Mouse (Mus musculus): ENCODE measurements at regions not wholly inside any gene's neighbourhood (a gene's known extent, or its start where the extent isn't known, plus 50 kb on each side); places are given as distances from the start of the nearest gene placed in this dataset.

GRCm38 (mm10) chr12:82093317-82093716 lies 75.8 kb upstream of the Sipa1l1 start:
- Histone ChIP-seq H3K27me3 (replicated peaks; ENCODE audit: control insufficient read depth, insufficient read depth, low read length) (no peaks in the 10 kb centered on the region), H3K4me1 (ENCODE audit: control insufficient read depth, insufficient read depth, low read length) (peaks cover 3% of the 10 kb centered on the region; the same call in 1 of the 2 replicates), H3K4me3 (ENCODE audit: insufficient read depth, low read depth, low read length) (no peak overlapping the region), H3K27ac (ENCODE audit: insufficient read depth, low read depth, low read length) (no peak overlapping the region), H3K36me3 (ENCODE audit: control insufficient read depth, insufficient read depth, low read length) (no peaks in the 10 kb centered on the region)
- 83% methylated on average over 7 of the region's 7 CpGs for whole genome bisulfite sequencing
- TF ChIP-seq POLR2A (IDR thresholded peaks at IDR 0.05; ENCODE audit: low read depth, low read length): no peak
- DNase-seq: no peak

DNA sequence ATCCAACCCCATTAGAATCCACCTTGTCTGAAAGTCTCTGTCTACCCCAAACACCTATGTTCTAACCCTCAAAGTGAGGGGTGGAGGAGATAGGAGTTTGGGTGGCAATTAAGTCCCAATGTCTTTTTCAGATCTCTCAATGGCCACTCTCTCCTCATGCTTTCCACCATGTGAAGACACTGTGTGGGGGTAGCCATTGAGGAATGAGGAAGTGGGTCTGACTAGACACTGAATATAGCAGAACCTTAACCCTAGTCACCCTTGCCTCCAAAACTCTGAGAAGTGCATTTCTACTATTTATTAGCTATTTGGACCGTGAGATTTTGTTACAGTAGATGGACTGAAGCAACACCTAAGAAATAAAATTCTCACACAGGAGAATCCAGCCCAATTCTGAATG lies 73.7 kb upstream of the Sipa1l1 start:
- no peak overlapping the region for H3K27ac ChIP-seq (ENCODE audit: insufficient read depth, low read depth, low read length)
- H3K36me3 ChIP-seq (ENCODE audit: control insufficient read depth, insufficient read depth, low read length): no peaks in the 10 kb centered on the region
- H3K27me3 ChIP-seq (replicated peaks; ENCODE audit: control insufficient read depth, insufficient read depth, low read length): no peaks in the 10 kb centered on the region
- 66% methylated on average over 1 of the region's 1 CpGs for WGBS
- TF ChIP-seq CTCF (conservative IDR thresholded peaks at IDR 0.05; ENCODE audit: insufficient read depth, insufficient read length, low read depth, low read length): no peak
- no peak for TF ChIP-seq POLR2A (IDR thresholded peaks at IDR 0.05; ENCODE audit: low read depth, low read length)
- no peak overlapping the region for H3K4me3 ChIP-seq (ENCODE audit: insufficient read depth, low read depth, low read length)
- peaks cover 3% of the 10 kb centered on the region; the same call in 1 of the 2 replicates for H3K4me1 ChIP-seq (ENCODE audit: control insufficient read depth, insufficient read depth, low read length)
- DNase-seq: no peak

GRCm38 (mm10) chr12:82097126-82097525 lies 72.0 kb upstream of the Sipa1l1 start:
- H3K4me3 ChIP-seq (ENCODE audit: insufficient read depth, low read depth, low read length): no peak overlapping the region
- 46% methylated on average over 6 of the region's 6 CpGs for WGBS
- H3K4me1 ChIP-seq (ENCODE audit: control insufficient read depth, insufficient read depth, low read length): peaks cover 3% of the 10 kb centered on the region; the same call in 1 of the 2 replicates
- no peaks in the 10 kb centered on the region for H3K36me3 ChIP-seq (ENCODE audit: control insufficient read depth, insufficient read depth, low read length)
- TF ChIP-seq POLR2A (IDR thresholded peaks at IDR 0.05; ENCODE audit: low read depth, low read length) (no peak), CTCF (conservative IDR thresholded peaks at IDR 0.05; ENCODE audit: insufficient read depth, insufficient read length, low read depth, low read length) (no peak)
- DNase-seq: peak; percentile 72
- H3K27me3 ChIP-seq (replicated peaks; ENCODE audit: control insufficient read depth, insufficient read depth, low read length): no peaks in the 10 kb centered on the region
- no peak overlapping the region for H3K27ac ChIP-seq (ENCODE audit: insufficient read depth, low read depth, low read length)

- DNase-seq: peak; percentile 19
- peaks cover 3% of the 10 kb centered on the region; the same call in 1 of the 2 replicates for H3K4me1 ChIP-seq (ENCODE audit: control insufficient read depth, insufficient read depth, low read length)
Measured at GRCm38 (mm10) chr12:82097620-82098019, 71.5 kb upstream of the Sipa1l1 start.

GRCm38 (mm10) chr12:82104211-82104610 lies 64.9 kb upstream of the Sipa1l1 start:
- Histone ChIP-seq H3K27me3 (replicated peaks; ENCODE audit: control insufficient read depth, insufficient read depth, low read length) (no peaks in the 10 kb centered on the region), H3K36me3 (ENCODE audit: control insufficient read depth, insufficient read depth, low read length) (no peaks in the 10 kb centered on the region), H3K4me3 (ENCODE audit: insufficient read depth, low read depth, low read length) (no peak overlapping the region), H3K27ac (ENCODE audit: insufficient read depth, low read depth, low read length) (no peak overlapping the region), H3K4me1 (ENCODE audit: control insufficient read depth, insufficient read depth, low read length) (no peaks in the 10 kb centered on the region)
- no peak for DNase-seq
- TF ChIP-seq CTCF (conservative IDR thresholded peaks at IDR 0.05; ENCODE audit: insufficient read depth, insufficient read length, low read depth, low read length): no peak
- no peak for TF ChIP-seq POLR2A (IDR thresholded peaks at IDR 0.05; ENCODE audit: low read depth, low read length)
- WGBS: 85% methylated on average over 10 of the region's 10 CpGs

More at GRCm38 (mm10) chr12:82097620-82098019, 71.5 kb upstream of the Sipa1l1 start:
- WGBS: 79% methylated on average over 4 of the region's 4 CpGs
- H3K27ac ChIP-seq (ENCODE audit: insufficient read depth, low read depth, low read length): no peak overlapping the region
- H3K27me3 ChIP-seq (replicated peaks; ENCODE audit: control insufficient read depth, insufficient read depth, low read length): no peaks in the 10 kb centered on the region
- TF ChIP-seq CTCF (conservative IDR thresholded peaks at IDR 0.05; ENCODE audit: insufficient read depth, insufficient read length, low read depth, low read length): no peak
- TF ChIP-seq POLR2A (IDR thresholded peaks at IDR 0.05; ENCODE audit: low read depth, low read length): no peak
- H3K36me3 ChIP-seq (ENCODE audit: control insufficient read depth, insufficient read depth, low read length): no peaks in the 10 kb centered on the region
- no peak overlapping the region for H3K4me3 ChIP-seq (ENCODE audit: insufficient read depth, low read depth, low read length)

DNA sequence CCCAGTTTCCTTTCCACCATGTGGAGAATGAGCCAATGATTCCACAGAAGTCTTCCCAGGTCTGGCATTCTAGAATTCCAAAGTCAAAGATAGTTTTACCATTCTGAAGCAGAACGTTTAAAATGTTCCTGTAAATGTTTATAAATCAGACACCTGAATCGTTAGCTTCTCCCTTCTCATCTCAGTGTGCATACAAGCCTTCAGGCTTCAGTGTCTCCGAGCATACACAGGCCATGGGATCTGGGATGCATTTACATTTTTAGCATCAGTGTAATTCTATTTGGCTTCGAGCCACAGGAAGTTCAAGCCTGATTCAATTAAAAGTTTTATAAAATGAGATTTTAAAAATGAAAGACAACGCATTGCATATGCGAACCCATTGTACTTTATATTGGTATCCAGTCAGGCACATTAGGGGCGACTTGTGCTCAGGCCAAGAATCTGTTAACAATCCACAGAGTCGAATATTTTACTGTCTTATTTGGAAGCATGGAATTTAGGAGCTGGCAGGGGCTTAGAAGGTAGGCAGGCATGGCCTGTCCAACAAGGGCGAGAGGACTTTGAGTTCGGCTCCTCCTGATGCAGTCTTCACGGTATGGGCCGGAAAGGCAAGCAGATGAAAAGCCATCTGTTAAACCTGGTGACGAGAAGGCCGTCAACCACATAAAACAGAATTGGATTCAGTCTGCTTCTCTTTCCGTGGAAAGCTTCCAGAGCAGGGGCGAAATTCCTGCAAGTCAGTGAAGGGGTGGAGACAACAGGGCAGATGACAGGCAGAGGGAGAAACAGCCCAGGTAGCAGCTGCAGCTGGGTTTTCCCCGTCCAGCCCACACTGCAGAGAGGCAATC lies 63.7 kb upstream of the Sipa1l1 start:
- Histone ChIP-seq H3K36me3 (ENCODE audit: control insufficient read depth, insufficient read depth, low read length) (no peaks in the 10 kb centered on the region), H3K4me3 (ENCODE audit: insufficient read depth, low read depth, low read length) (no peak overlapping the region), H3K4me1 (ENCODE audit: control insufficient read depth, insufficient read depth, low read length) (no peaks in the 10 kb centered on the region), H3K27ac (ENCODE audit: insufficient read depth, low read depth, low read length) (no peak overlapping the region), H3K27me3 (replicated peaks; ENCODE audit: control insufficient read depth, insufficient read depth, low read length) (no peaks in the 10 kb centered on the region)
- 41% methylated on average over 17 of the region's 17 CpGs for WGBS
- DNase-seq: peak; percentile 60
- TF ChIP-seq POLR2A (IDR thresholded peaks at IDR 0.05; ENCODE audit: low read depth, low read length) (no peak), CTCF (conservative IDR thresholded peaks at IDR 0.05; ENCODE audit: insufficient read depth, insufficient read length, low read depth, low read length) (no peak)

- no peak overlapping the region for H3K27ac ChIP-seq (ENCODE audit: insufficient read depth, low read depth, low read length)
- no peaks in the 10 kb centered on the region; the same call in 1 of the 2 replicates for H3K27me3 ChIP-seq (replicated peaks; ENCODE audit: control insufficient read depth, insufficient read depth, low read length)
- no peaks in the 10 kb centered on the region for H3K4me1 ChIP-seq (ENCODE audit: control insufficient read depth, insufficient read depth, low read length)
- 56% methylated on average over 7 of the region's 7 CpGs for WGBS
- no peak for TF ChIP-seq CTCF (conservative IDR thresholded peaks at IDR 0.05; ENCODE audit: insufficient read depth, insufficient read length, low read depth, low read length)
- TF ChIP-seq POLR2A (IDR thresholded peaks at IDR 0.05; ENCODE audit: low read depth, low read length): no peak
- no peaks in the 10 kb centered on the region for H3K36me3 ChIP-seq (ENCODE audit: control insufficient read depth, insufficient read depth, low read length)
- peak; percentile 38 for DNase-seq
- H3K4me3 ChIP-seq (ENCODE audit: insufficient read depth, low read depth, low read length): no peak overlapping the region
Measured at GRCm38 (mm10) chr12:82115766-82116165, 53.4 kb upstream of the Sipa1l1 start.

All from kidney, adult 2 months (tissue).